Mouse (Mus musculus) intestine, postnatal 0 days (tissue): ENCODE measurements around the gene Tspo. TPM values are rescaled to one million over a fixed set of nuclear protein-coding genes. Genes with fewer than 3 reads are reported as not detected.

ENCODE experiments used
- ATAC-seq: fragments of 200-750 bp; cut with Nextera tagmentation; 2 replicates; pipeline ENCODE4 v1.8.0; 2017; ENCODE audit warnings: mild to moderate bottlenecking, moderate TSS enrichment, moderate library complexity
- H3K27ac ChIP-seq: fragments of 300-500 bp; sonication (generic); 2 replicates; pipeline ENCODE4 v1.5.1; 2014; ENCODE audit warnings: mild to moderate bottlenecking, low read depth, low read length, moderate library complexity
- H3K27me3 ChIP-seq: fragments of 300-500 bp; sonication (generic); replicated peaks from 2 replicates; pipeline ENCODE4 v1.6.1; 2014; ENCODE audit warnings: low read length, mixed read lengths; ENCODE audit not compliant: control insufficient read depth, insufficient read depth
- H3K36me3 ChIP-seq: fragments of 300-500 bp; sonication (generic); 2 replicates; pipeline ENCODE4 v1.6.1; 2014; ENCODE audit warnings: mild to moderate bottlenecking, moderate library complexity; ENCODE audit not compliant: control insufficient read depth, insufficient read depth
- H3K4me1 ChIP-seq: fragments of 300-500 bp; sonication (generic); replicated peaks from 2 replicates; pipeline ENCODE4 v1.6.1; 2014; ENCODE audit warnings: antibody characterized with exemption, low read length, mixed read lengths; ENCODE audit not compliant: control insufficient read depth, insufficient read depth
- H3K4me2 ChIP-seq: fragments of 300-500 bp; sonication (generic); replicated peaks from 2 replicates; pipeline ENCODE4 v1.6.1; 2014; ENCODE audit warnings: low read depth, mild to moderate bottlenecking, moderate library complexity
- H3K4me3 ChIP-seq: fragments of 300-500 bp; sonication (generic); 2 replicates; pipeline ENCODE4 v1.5.1; 2014; ENCODE audit warnings: low read depth, low read length
- H3K9ac ChIP-seq: fragments of 300-500 bp; sonication (generic); 2 replicates; pipeline ENCODE4 v1.6.1; 2014; ENCODE audit warnings: mild to moderate bottlenecking, low read depth, low read length
- H3K9me3 ChIP-seq: fragments of 300-500 bp; sonication (generic); 2 replicates; pipeline ENCODE4 v1.6.1; 2016; ENCODE audit warnings: mixed run types; ENCODE audit not compliant: control insufficient read depth
- CTCF ChIP-seq: sonication (generic); IDR thresholded peaks from 2 replicates; pipeline ENCODE4 v1.5.1; 2016; ENCODE audit warnings: low read depth, mild to moderate bottlenecking, control low read depth, antibody characterized with exemption, moderate library complexity
- WGBS: fragments of 180-500 bp; shearing (Covaris S2); extraction: QIAGEN DNeasy Blood & Tissue Kit; methylation state at CpG from one replicate; pipeline ENCODE4 v1.1.7; 2014; 5-methylcytosine and 5-hydroxymethylcytosine counted together
- microRNA-seq: library from miRNA; unstranded; fragments of <30 nt; microRNA quantifications from one replicate; pipeline ENCODE4, GENCODE M21; 2016
- polyA plus RNA-seq: library from polyadenylated mRNA; unstranded; fragments of >200 nt; fragmentation: Nextera tagmentation; extraction: Ambion mirVana; gene quantifications from 2 replicates; pipeline ENCODE4 v1.2.1, GENCODE M21; 2015

Tspo gene
- polyA plus RNA-seq, 1 experiment from 2014 or later, result 118 TPM

DNA sequence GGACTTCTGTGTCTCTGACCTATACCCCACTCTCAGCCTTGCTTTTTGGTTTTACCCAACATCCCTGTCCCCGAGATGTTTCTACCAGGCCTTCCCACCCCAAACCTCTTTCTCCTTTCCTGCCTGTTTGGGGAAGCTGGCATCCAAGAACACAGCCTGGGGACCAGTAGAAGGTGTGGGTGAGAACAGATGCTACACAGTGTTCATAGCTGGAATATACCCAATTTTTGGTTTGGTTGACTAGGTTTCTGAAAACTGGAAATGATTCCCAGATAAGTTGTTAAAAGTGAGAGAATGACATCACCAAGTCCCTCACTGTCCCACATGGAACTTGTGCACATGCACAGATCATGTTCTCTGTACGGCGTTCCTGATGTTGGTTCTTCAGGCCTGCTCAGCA, 51.9 kb downstream of the Tspo start:
- Histone ChIP-seq H3K4me1 (no peaks in the 10 kb centered on the region), H3K4me2 (no peak overlapping the region), H3K36me3 (no peaks in the 10 kb centered on the region), H3K27ac (no peak overlapping the region), H3K27me3 (no peaks in the 10 kb centered on the region), H3K9me3 (no peaks in the 10 kb centered on the region), H3K9ac (no peak overlapping the region), H3K4me3 (no peak overlapping the region)
- ATAC-seq, result no peak
- TF ChIP-seq CTCF, result no peak
- 81% methylated on average over 3 of the region's 3 CpGs for WGBS

Small RNA genes within 50 kb of the gene (microRNA-seq; reads per million reads assigned to microRNA genes)
- not detected for gene Gm24575

Other genes with a start within 250 kb of the Tspo start
- 119 and 124 TPM in 2 replicates for gene Arfgap3, start 213.3 kb upstream of the Tspo start, polyA plus RNA-seq
- gene Pacsin2, start 99.0 kb upstream of the Tspo start, polyA plus RNA-seq, result 40.9 and 47.3 TPM in 2 replicates
- gene Ttll1, start 52.7 kb upstream of the Tspo start, polyA plus RNA-seq, result 6.0 and 7.1 TPM in 2 replicates
- 4.6 TPM in 2 replicates for gene Bik, start 36.7 kb upstream of the Tspo start, polyA plus RNA-seq
- 15.9 and 16.8 TPM in 2 replicates for gene Mcat, start 195 bp downstream of the Tspo start, polyA plus RNA-seq
- 14.1 and 14.7 TPM in 2 replicates for gene Ttll12, start 31.6 kb downstream of the Tspo start, polyA plus RNA-seq
- 2.5 and 2.7 TPM in 2 replicates for gene Scube1, start 161.4 kb downstream of the Tspo start, polyA plus RNA-seq
- gene Mpped1, start 215.9 kb downstream of the Tspo start, polyA plus RNA-seq, result 0.07 and 0.16 TPM in 2 replicates